Mouse (Mus musculus) right cerebral cortex, postnatal 14 days (tissue): ENCODE measurements around the gene Gm2035.
"Not testable (repeated sequence)": the region's sequence is repeated elsewhere in the genome, so short reads cannot be mapped to it uniquely, and the experiment has no call there.

Source experiments
- DNase-seq: peaks from one replicate; pipeline ENCODE4 v3.0.0; 2022

The Gm2035 gene

GRCm38 (mm10) chr12:87919721-87920120, at the start of gene Gm2035:
Gene Gm2035, minus strand, starts transcription at chr12:87919857.
- DNase-seq = not testable (repeated sequence)

GRCm38 (mm10) chr12:87953780-87954179, 34.1 kb upstream of the Gm2035 start, which contains the start of gene Gm2042:
Gene Gm2042, plus strand, starts transcription at chr12:87954080.
- not testable (repeated sequence) for DNase-seq

- DNase-seq = not testable (repeated sequence)
Measured at GRCm38 (mm10) chr12:87895070-87895469, 24.6 kb downstream of the Gm2035 start, which contains the start of gene Gm2022. Gene Gm2022, plus strand, starts transcription at chr12:87895370.

- not testable (repeated sequence) for DNase-seq
Measured at GRCm38 (mm10) chr12:87873772-87874171, 45.9 kb downstream of the Gm2035 start, which contains the start of gene Gm2016. Gene Gm2016, plus strand, starts transcription at chr12:87874072.
